8 mouse cellular contexts compared by ENCODE assay signal in genomic region chr9:119982241-119982811, GRCm38 (mm10). TPM values are rescaled to one million over a fixed set of nuclear protein-coding genes. Genes with fewer than 3 reads are reported as not detected.
A peak's percentile ranks its signal among the peaks of the same experiment; 100 is the strongest.
DNase-seq lines count a peak whose midpoint lies in the region; ATAC-seq lines count a peak whose summit lies in the region.

No protein-coding gene starts in this region.

- peaks cover 20% of the 10 kb centered on the region; the same call in 1 of the 2 replicates for H3K27me3 ChIP-seq in forebrain, embryonic 10.5 days (ENCODE audit: poor library complexity, severe bottlenecking)
- no peaks in the 10 kb centered on the region for H3K27me3 ChIP-seq in limb, embryonic 10.5 days (ENCODE audit: low read depth, poor library complexity, severe bottlenecking)

- no peaks in the 10 kb centered on the region for H3K9me3 ChIP-seq in forebrain, embryonic 10.5 days
- no peaks in the 10 kb centered on the region for H3K9me3 ChIP-seq in limb, embryonic 10.5 days (replicated peaks)

- ATAC-seq in hematopoietic stem cell, adult 5-6 weeks (replicated peaks in 1 of 2; ENCODE audit: insufficient read depth in 1 of 2, low FRiP score in 2 of 2, low TSS enrichment in 1 of 2, low read depth in 1 of 2, poor library complexity in 2 of 2, severe bottlenecking in 2 of 2), result peak; percentile 23 to 29

- no peaks in the 10 kb centered on the region for H3K36me3 ChIP-seq in forebrain, embryonic 10.5 days (replicated peaks)
- H3K36me3 ChIP-seq in limb, embryonic 10.5 days, result no peaks in the 10 kb centered on the region

- DNase-seq in layer of hippocampus, adult 11-12 months (ENCODE audit: low spot score), result peak; percentile 63
- DNase-seq in layer of hippocampus, adult 8-10 months (ENCODE audit: low spot score in 2 of 2), result no peak
- DNase-seq in adrenal gland, postnatal 25 days, result peak; percentile 46
- peak; percentile 57 for DNase-seq in forebrain, embryonic 10.5 days (ENCODE audit: extremely low spot score, low spot score)
- DNase-seq in limb, embryonic 10.5 days (ENCODE audit: low spot score), result peak; percentile 73
- DNase-seq in mesoderm, embryonic 11.5 days (ENCODE audit: low read depth, low spot score), result peak; percentile 51
- peak; percentile 45 to 61 for DNase-seq in spleen, postnatal 14 days (ENCODE audit: low spot score in 2 of 2)

- H3K4me3 ChIP-seq in forebrain, embryonic 10.5 days, result peak overlapping the region; percentile 74
- peak overlapping the region; percentile 73 for H3K4me3 ChIP-seq in limb, embryonic 10.5 days

- peak overlapping the region; percentile 87 for H3K27ac ChIP-seq in forebrain, embryonic 10.5 days
- peak overlapping the region; percentile 93 for H3K27ac ChIP-seq in limb, embryonic 10.5 days

- WGBS in forebrain, embryonic 10.5 days, result under 1% methylated on average over 11 of the region's 11 CpGs
- 2% methylated on average over 11 of the region's 11 CpGs for WGBS in limb, embryonic 10.5 days

- H3K4me1 ChIP-seq in forebrain, embryonic 10.5 days, result peaks cover 78% of the 10 kb centered on the region
- peaks cover 84% of the 10 kb centered on the region for H3K4me1 ChIP-seq in limb, embryonic 10.5 days

RNA-seq across cellular contexts. Expression of gene Csrnp1, which starts 2.1 kb away (rescaled TPM):
- 10 to 100 TPM; 12.1 to 24.1 (median 14.6) TPM for total RNA-seq in layer of hippocampus, adult 8-10 months (2022)
- total RNA-seq in adrenal gland, postnatal 25 days (2021), result 12.5 and 13.0 TPM in 2 replicates
- polyA plus RNA-seq in forebrain, embryonic 10.5 days (2016; fragmentation: Nextera tagmentation; extraction: Ambion mirVana), result 3.3 and 4.2 TPM in 2 replicates
- 51.6 and 85.3 TPM in 2 replicates for total RNA-seq in hematopoietic stem cell, adult 5-6 weeks (2017)
- polyA plus RNA-seq in limb, embryonic 10.5 days (2016; fragmentation: Nextera tagmentation; extraction: Ambion mirVana), result 3.2 and 3.5 TPM in 2 replicates

RNA-seq across cellular contexts. Expression of gene Xirp1, which starts 41.1 kb away (rescaled TPM):
- under 1 TPM; 0.06 to 0.25 (median 0.10) TPM for total RNA-seq in layer of hippocampus, adult 8-10 months (2022)
- 0.12 TPM in 1 of 2 replicates, not detected in the other for total RNA-seq in adrenal gland, postnatal 25 days (2021)
- not detected in 2 replicates for polyA plus RNA-seq in forebrain, embryonic 10.5 days (2016; fragmentation: Nextera tagmentation; extraction: Ambion mirVana)
- total RNA-seq in hematopoietic stem cell, adult 5-6 weeks (2017), result not detected in 2 replicates
- polyA plus RNA-seq in limb, embryonic 10.5 days (2016; fragmentation: Nextera tagmentation; extraction: Ambion mirVana), result 0.05 and 0.09 TPM in 2 replicates

RNA-seq across cellular contexts. Expression of gene Ttc21a, which starts 44.9 kb away (rescaled TPM):
- 1 to 10 TPM; 1.2 to 2.8 (median 1.4) TPM for total RNA-seq in layer of hippocampus, adult 8-10 months (2022)
- total RNA-seq in adrenal gland, postnatal 25 days (2021), result 0.15 TPM in 1 of 2 replicates, not detected in the other
- polyA plus RNA-seq in forebrain, embryonic 10.5 days (2016; fragmentation: Nextera tagmentation; extraction: Ambion mirVana), result 0.31 and 0.42 TPM in 2 replicates
- 0.10 and 1.2 TPM in 2 replicates for total RNA-seq in hematopoietic stem cell, adult 5-6 weeks (2017)
- 0.34 and 0.43 TPM in 2 replicates for polyA plus RNA-seq in limb, embryonic 10.5 days (2016; fragmentation: Nextera tagmentation; extraction: Ambion mirVana)

RNA-seq across cellular contexts. Expression of gene Gorasp1, which starts 45.0 kb away (rescaled TPM):
- total RNA-seq in layer of hippocampus, adult 8-10 months (2022), result 10 to 100 TPM; 30.5 to 35.7 (median 34.1) TPM
- 16.5 and 33.1 TPM in 2 replicates for total RNA-seq in adrenal gland, postnatal 25 days (2021)
- 29.9 and 30.4 TPM in 2 replicates for polyA plus RNA-seq in forebrain, embryonic 10.5 days (2016; fragmentation: Nextera tagmentation; extraction: Ambion mirVana)
- 4.7 and 4.9 TPM in 2 replicates for total RNA-seq in hematopoietic stem cell, adult 5-6 weeks (2017)
- polyA plus RNA-seq in limb, embryonic 10.5 days (2016; fragmentation: Nextera tagmentation; extraction: Ambion mirVana), result 30.3 and 33.0 TPM in 2 replicates

Comparison
In these comparisons a context has a peak if more than half of its experiments do, and no peak if none do; other contexts are left out.
1. DNase-seq: peak in layer of hippocampus, adult 11-12 months (single experiment), adrenal gland, postnatal 25 days (single experiment), forebrain, embryonic 10.5 days (single experiment), limb, embryonic 10.5 days (single experiment), mesoderm, embryonic 11.5 days (single experiment) and spleen, postnatal 14 days (2 of 2); none in layer of hippocampus, adult 8-10 months (0 of 2).